Mouse (Mus musculus): ENCODE data around the gene Camk2d. TPM values are rescaled to one million over a fixed set of nuclear protein-coding genes. Genes with fewer than 3 reads are reported as not detected.

Gene Camk2d
- polyA plus RNA-seq, 1 experiment from 2014 or later: 7.1 TPM

GRCm38 (mm10) chr3:126735211-126735610, 139.1 kb downstream of the Camk2d start:
- Histone ChIP-seq H3K27me3 (replicated peaks) (no peaks in the 10 kb centered on the region), H3K4me2 (no peak overlapping the region), H3K4me3 (no peak overlapping the region), H3K36me3 (no peaks in the 10 kb centered on the region), H3K9me3 (replicated peaks) (no peaks in the 10 kb centered on the region), H3K4me1 (no peaks in the 10 kb centered on the region), H3K9ac (no peak overlapping the region), H3K27ac (no peak overlapping the region)
- WGBS (ENCODE audit: insufficient replicate concordance): 61% methylated on average over 5 of the region's 5 CpGs
- no peak for ATAC-seq

GRCm38 (mm10) chr3:126737128-126737527, 141.0 kb downstream of the Camk2d start:
- H3K4me1 ChIP-seq: no peaks in the 10 kb centered on the region
- WGBS (ENCODE audit: insufficient replicate concordance): 77% methylated on average over 2 of the region's 2 CpGs
- no peaks in the 10 kb centered on the region for H3K36me3 ChIP-seq
- H3K9ac ChIP-seq: no peak overlapping the region
- H3K27ac ChIP-seq: no peak overlapping the region
- H3K4me3 ChIP-seq: no peak overlapping the region
- no peak for ATAC-seq
- H3K9me3 ChIP-seq (replicated peaks): no peaks in the 10 kb centered on the region
- H3K4me2 ChIP-seq: no peak overlapping the region
- H3K27me3 ChIP-seq (replicated peaks): no peaks in the 10 kb centered on the region

GRCm38 (mm10) chr3:126740146-126740545, 144.0 kb downstream of the Camk2d start:
- Histone ChIP-seq H3K9ac (no peak overlapping the region), H3K27me3 (replicated peaks) (no peaks in the 10 kb centered on the region), H3K36me3 (no peaks in the 10 kb centered on the region), H3K4me2 (no peak overlapping the region), H3K27ac (no peak overlapping the region), H3K4me1 (no peaks in the 10 kb centered on the region), H3K9me3 (replicated peaks) (no peaks in the 10 kb centered on the region), H3K4me3 (no peak overlapping the region)
- WGBS (ENCODE audit: insufficient replicate concordance): 53% methylated on average over 1 of the region's 1 CpGs
- ATAC-seq: no peak

GRCm38 (mm10) chr3:126744432-126745133, 148.5 kb downstream of the Camk2d start:
- Histone ChIP-seq H3K4me3 (no peak overlapping the region), H3K4me1 (no peaks in the 10 kb centered on the region), H3K4me2 (no peak overlapping the region), H3K9me3 (replicated peaks) (no peaks in the 10 kb centered on the region), H3K9ac (no peak overlapping the region), H3K36me3 (no peaks in the 10 kb centered on the region), H3K27me3 (replicated peaks) (no peaks in the 10 kb centered on the region), H3K27ac (no peak overlapping the region)
- no peak for ATAC-seq
- 60% methylated on average over 3 of the region's 3 CpGs for WGBS (ENCODE audit: insufficient replicate concordance)

GRCm38 (mm10) chr3:126746148-126746803, 150.2 kb downstream of the Camk2d start:
- Histone ChIP-seq H3K27me3 (replicated peaks) (no peaks in the 10 kb centered on the region), H3K4me3 (no peak overlapping the region), H3K9me3 (replicated peaks) (no peaks in the 10 kb centered on the region), H3K4me2 (no peak overlapping the region), H3K27ac (no peak overlapping the region), H3K4me1 (no peaks in the 10 kb centered on the region), H3K36me3 (no peaks in the 10 kb centered on the region), H3K9ac (no peak overlapping the region)
- ATAC-seq: no peak
- 67% methylated on average over 11 of the region's 11 CpGs for WGBS (ENCODE audit: insufficient replicate concordance)

- Histone ChIP-seq H3K27me3 (replicated peaks) (no peaks in the 10 kb centered on the region), H3K4me3 (no peak overlapping the region), H3K27ac (no peak overlapping the region), H3K9ac (no peak overlapping the region), H3K4me1 (no peaks in the 10 kb centered on the region), H3K4me2 (no peak overlapping the region), H3K36me3 (no peaks in the 10 kb centered on the region), H3K9me3 (replicated peaks) (no peaks in the 10 kb centered on the region)
- no peak for ATAC-seq
- WGBS (ENCODE audit: insufficient replicate concordance): 75% methylated on average over 3 of the region's 3 CpGs
These were observed 151.5 kb downstream of the Camk2d start for GRCm38 (mm10) chr3:126747628-126748027.

GRCm38 (mm10) chr3:126751377-126752098, 155.4 kb downstream of the Camk2d start:
- Histone ChIP-seq H3K9ac (no peak overlapping the region), H3K4me3 (no peak overlapping the region), H3K4me1 (no peaks in the 10 kb centered on the region), H3K27me3 (replicated peaks) (no peaks in the 10 kb centered on the region), H3K36me3 (no peaks in the 10 kb centered on the region), H3K9me3 (replicated peaks) (no peaks in the 10 kb centered on the region), H3K4me2 (no peak overlapping the region), H3K27ac (no peak overlapping the region)
- ATAC-seq: no peak
- 54% methylated on average over 7 of the region's 7 CpGs for WGBS (ENCODE audit: insufficient replicate concordance)

GRCm38 (mm10) chr3:126752978-126753377, 156.9 kb downstream of the Camk2d start:
- H3K27me3 ChIP-seq (replicated peaks): no peaks in the 10 kb centered on the region
- H3K36me3 ChIP-seq: no peaks in the 10 kb centered on the region
- H3K4me1 ChIP-seq: no peaks in the 10 kb centered on the region
- no peak overlapping the region for H3K4me2 ChIP-seq
- no peak overlapping the region for H3K27ac ChIP-seq
- 71% methylated on average over 6 of the region's 6 CpGs for WGBS (ENCODE audit: insufficient replicate concordance)
- H3K9me3 ChIP-seq (replicated peaks): no peaks in the 10 kb centered on the region
- H3K4me3 ChIP-seq: no peak overlapping the region
- ATAC-seq: no peak
- no peak overlapping the region for H3K9ac ChIP-seq

- H3K4me3 ChIP-seq: no peak overlapping the region
- no peaks in the 10 kb centered on the region for H3K4me1 ChIP-seq
- H3K36me3 ChIP-seq: no peaks in the 10 kb centered on the region
- H3K27me3 ChIP-seq (replicated peaks): no peaks in the 10 kb centered on the region
- no peak overlapping the region for H3K27ac ChIP-seq
- WGBS (ENCODE audit: insufficient replicate concordance): 85% methylated on average over 1 of the region's 1 CpGs
- no peak overlapping the region for H3K9ac ChIP-seq
- no peak overlapping the region for H3K4me2 ChIP-seq
- H3K9me3 ChIP-seq (replicated peaks): no peaks in the 10 kb centered on the region
- ATAC-seq: no peak
These were observed 162.3 kb downstream of the Camk2d start for GRCm38 (mm10) chr3:126758398-126758797.

GRCm38 (mm10) chr3:126760608-126761007, 164.5 kb downstream of the Camk2d start:
- ATAC-seq: no peak
- WGBS (ENCODE audit: insufficient replicate concordance): 65% methylated on average over 3 of the region's 3 CpGs
- Histone ChIP-seq H3K36me3 (no peaks in the 10 kb centered on the region), H3K9me3 (replicated peaks) (no peaks in the 10 kb centered on the region), H3K27me3 (replicated peaks) (no peaks in the 10 kb centered on the region), H3K27ac (no peak overlapping the region), H3K4me2 (no peak overlapping the region), H3K4me3 (no peak overlapping the region), H3K9ac (no peak overlapping the region), H3K4me1 (no peaks in the 10 kb centered on the region)

GRCm38 (mm10) chr3:126764745-126765144, 168.6 kb downstream of the Camk2d start:
- Histone ChIP-seq H3K4me2 (no peak overlapping the region), H3K27ac (no peak overlapping the region), H3K4me3 (no peak overlapping the region), H3K9me3 (replicated peaks) (no peaks in the 10 kb centered on the region), H3K27me3 (replicated peaks) (no peaks in the 10 kb centered on the region), H3K4me1 (no peaks in the 10 kb centered on the region), H3K9ac (no peak overlapping the region), H3K36me3 (no peaks in the 10 kb centered on the region)
- 70% methylated on average over 4 of the region's 4 CpGs for WGBS (ENCODE audit: insufficient replicate concordance)
- no peak for ATAC-seq

- WGBS (ENCODE audit: insufficient replicate concordance): 10% methylated on average over 6 of the region's 6 CpGs
- Histone ChIP-seq H3K9ac (no peak overlapping the region), H3K4me1 (no peaks in the 10 kb centered on the region)
These were observed 174.0 kb downstream of the Camk2d start for GRCm38 (mm10) chr3:126770056-126770455.

More at GRCm38 (mm10) chr3:126770056-126770455, 174.0 kb downstream of the Camk2d start:
- Histone ChIP-seq H3K36me3 (no peaks in the 10 kb centered on the region), H3K4me3 (no peak overlapping the region), H3K4me2 (no peak overlapping the region), H3K9me3 (replicated peaks) (no peaks in the 10 kb centered on the region), H3K27me3 (replicated peaks) (no peaks in the 10 kb centered on the region), H3K27ac (no peak overlapping the region)
- ATAC-seq: no peak

Measured in liver, embryonic 12.5 days (tissue).